Mouse (Mus musculus) CH12.LX (cell line): ENCODE measurements around the gene Kpna7. TPM values are rescaled to one million over a fixed set of nuclear protein-coding genes. Genes with fewer than 3 reads are reported as not detected.

Experiments
- DNase-seq: peaks from one replicate; pipeline ENCODE4 v3.0.0-alpha.2; 2013; ENCODE audit errors: extremely low read depth
- H3K27ac ChIP-seq: 2 replicates; pipeline ENCODE4 v1.5.1; 2012; ENCODE audit warnings: low read depth, mild to moderate bottlenecking, control low read depth, moderate library complexity; ENCODE audit not compliant: insufficient read depth
- H3K27me3 ChIP-seq: replicated peaks from 2 replicates; pipeline ENCODE3; 2012; ENCODE audit warnings: inconsistent platforms
- H3K36me3 ChIP-seq, 2 experiments: replicated peaks in 1 of 2; 2 replicates each; pipeline versions ENCODE3 to v1.6.1; 2012; ENCODE audit warnings: inconsistent platforms in 1 of 2, low read length in 1 of 2, mild to moderate bottlenecking in 1 of 2, mixed read lengths in 1 of 2, moderate library complexity in 1 of 2; ENCODE audit not compliant: control insufficient read depth in 1 of 2, insufficient read depth in 1 of 2
- H3K4me1 ChIP-seq, 2 experiments: 2 replicates each; pipeline ENCODE4 v1.6.1; 2012; ENCODE audit warnings: inconsistent platforms in 1 of 2, moderate library complexity in 1 of 2; ENCODE audit not compliant: insufficient read depth in 2 of 2, control insufficient read depth in 1 of 2
- H3K4me2 ChIP-seq: 2 replicates; pipeline ENCODE4 v1.6.1; 2012; ENCODE audit warnings: low read depth, mild to moderate bottlenecking, control low read depth; ENCODE audit not compliant: poor library complexity, insufficient read depth, severe bottlenecking
- H3K4me3 ChIP-seq, 3 experiments: fragments of 150-350 bp in 1 of 3; sonication (generic) in 1 of 3; replicated peaks in 1 of 3; 2 replicates each; pipeline versions ENCODE3 to v1.5.1; 2011 to 2012; ENCODE audit warnings: low read depth in 2 of 3, low read length in 2 of 3, mild to moderate bottlenecking in 2 of 3, moderate library complexity in 2 of 3, control low read depth in 1 of 3, improper control_type of control experiment in 1 of 3, inconsistent platforms in 1 of 3, mixed read lengths in 1 of 3; ENCODE audit not compliant: poor library complexity in 1 of 3
- H3K79me2 ChIP-seq: replicated peaks from 2 replicates; pipeline ENCODE4 v1.6.1; 2012; ENCODE audit warnings: mild to moderate bottlenecking, moderate library complexity; ENCODE audit not compliant: control insufficient read depth, poor library complexity, insufficient read depth, severe bottlenecking; ENCODE audit errors: extremely low read depth
- H3K9ac ChIP-seq: 2 replicates; pipeline ENCODE4 v1.6.1; 2012; ENCODE audit warnings: low read depth, mild to moderate bottlenecking, control low read depth, moderate library complexity; ENCODE audit not compliant: insufficient read depth
- H3K9me3 ChIP-seq: replicated peaks from 2 replicates; pipeline ENCODE3; 2012; ENCODE audit warnings: low read length, inconsistent platforms, mixed read lengths
- CHD2 ChIP-seq: IDR thresholded peaks from 2 replicates; pipeline ENCODE4 v1.6.1; 2011; ENCODE audit warnings: low read length, improper control_type of control experiment
- CTCF ChIP-seq, 2 experiments: IDR thresholded peaks in 1 of 2; conservative IDR thresholded peaks in 1 of 2; 2 replicates each; pipeline ENCODE4 v1.5.1; 2011 to 2012; ENCODE audit warnings: low read depth in 2 of 2, low read length in 2 of 2, improper control_type of control experiment in 1 of 2, inconsistent platforms in 1 of 2, mild to moderate bottlenecking in 1 of 2, moderate library complexity in 1 of 2
- E2F4 ChIP-seq: IDR thresholded peaks from 2 replicates; pipeline ENCODE4 v1.6.1; 2011; ENCODE audit warnings: low read depth, low read length, improper control_type of control experiment; ENCODE audit not compliant: insufficient replicate concordance
- GABPA ChIP-seq: IDR thresholded peaks from 2 replicates; pipeline ENCODE4 v1.6.1; 2012; ENCODE audit warnings: low read depth, low read length, improper control_type of control experiment, inconsistent platforms; ENCODE audit not compliant: insufficient replicate concordance
- IRF4 ChIP-seq: IDR thresholded peaks from 2 replicates; pipeline ENCODE4 v1.6.1; 2014; ENCODE audit warnings: low read depth, mild to moderate bottlenecking, inconsistent platforms, low read length, improper control_type of control experiment
- MYC ChIP-seq: IDR thresholded peaks from 2 replicates; pipeline ENCODE4 v1.6.1; 2011; ENCODE audit warnings: low read depth, mild to moderate bottlenecking, improper control_type of control experiment, low read length
- NELFE ChIP-seq: IDR thresholded peaks from 2 replicates; pipeline ENCODE4 v1.6.1; 2011; ENCODE audit warnings: low read depth, low read length, improper control_type of control experiment
- POLR2A ChIP-seq: IDR thresholded peaks from 2 replicates; pipeline ENCODE4 v1.6.1; 2011; ENCODE audit warnings: low read depth, mild to moderate bottlenecking, improper control_type of control experiment, low read length
- POLR2AphosphoS2 ChIP-seq: IDR thresholded peaks from 2 replicates; pipeline ENCODE4 v1.6.1; 2011; ENCODE audit warnings: low read depth, low read length, improper control_type of control experiment
- RCOR1 ChIP-seq: conservative IDR thresholded peaks from 2 replicates; pipeline ENCODE4 v1.6.1; 2012; ENCODE audit warnings: low read depth, mild to moderate bottlenecking, inconsistent platforms, low read length, improper control_type of control experiment
- SIN3A ChIP-seq: IDR thresholded peaks from 2 replicates; pipeline ENCODE4 v1.6.1; 2012; ENCODE audit warnings: low read length, improper control_type of control experiment, inconsistent platforms
- SMC3 ChIP-seq: IDR thresholded peaks from 2 replicates; pipeline ENCODE4 v1.6.1; 2011; ENCODE audit warnings: low read depth, low read length, improper control_type of control experiment
- TCF12 ChIP-seq: IDR thresholded peaks from 2 replicates; pipeline ENCODE4 v1.6.1; 2014; ENCODE audit warnings: low read depth, mild to moderate bottlenecking, inconsistent platforms, low read length, improper control_type of control experiment
- UBTF ChIP-seq: IDR thresholded peaks from 2 replicates; pipeline ENCODE4 v1.6.1; 2012; ENCODE audit warnings: low read depth, mild to moderate bottlenecking, inconsistent platforms, low read length, improper control_type of control experiment, moderate library complexity
- USF2 ChIP-seq: conservative IDR thresholded peaks from 2 replicates; pipeline ENCODE4 v1.6.1; 2011; ENCODE audit warnings: low read depth, low read length, improper control_type of control experiment
- ZKSCAN1 ChIP-seq: IDR thresholded peaks from 2 replicates; pipeline ENCODE4 v1.6.1; 2012; ENCODE audit warnings: low read depth, inconsistent platforms, low read length, improper control_type of control experiment, borderline replicate concordance
- ZMIZ1 ChIP-seq: IDR thresholded peaks from 2 replicates; pipeline ENCODE4 v1.6.1; 2012; ENCODE audit warnings: low read depth, mild to moderate bottlenecking, inconsistent platforms, low read length, improper control_type of control experiment
- ZNF384 ChIP-seq: IDR thresholded peaks from 2 replicates; pipeline ENCODE4 v1.6.1; 2012; ENCODE audit warnings: low read depth, low read length, improper control_type of control experiment, inconsistent platforms
- dilution Hi-C: fragments of 300-500 bp; cut with MboI; formaldehyde crosslinking; loops from 2 replicates; pipeline ENCODE4 v1.14.3; 2020; ENCODE audit warnings: low sequenced_read_pairs; ENCODE audit not compliant: extremely low pct_unique_long_range_greater_than_20kb, extremely low pct_ligation_motif_present
- in situ Hi-C: fragments of 300-500 bp; cut with MboI; formaldehyde crosslinking; loops from 3 replicates; pipeline ENCODE4 v1.14.3; 2019; ENCODE audit warnings: low sequenced_read_pairs, low pct_ligation_motif_present, low pct_unique_long_range_greater_than_20kb, mixed read lengths
- polyA plus RNA-seq: library from polyadenylated mRNA; unstranded; fragments of >175 nt; gene quantifications from 2 replicates; pipeline ENCODE4 v1.2.1, GENCODE M21; 2012; ENCODE audit warnings: low read depth; ENCODE audit not compliant: insufficient read length
- total RNA-seq, 2 experiments: library from RNA; depleted of rRNA; stranded (reverse); fragments of 300-350 nt in 1 of 2; fragments of >200 nt in 1 of 2; gene quantifications; 2 replicates each; pipeline ENCODE4 v1.2.3; 2012 to 2014

Gene Kpna7
- total and polyA plus RNA-seq, 3 experiments, result 0.26 TPM; not detected in 2

- no peak for TF ChIP-seq POLR2A
- no peak for TF ChIP-seq ZNF384
- no peak for TF ChIP-seq TCF12
- TF ChIP-seq E2F4, result no peak
- TF ChIP-seq POLR2AphosphoS2, result no peak
- no peak for TF ChIP-seq RCOR1
- TF ChIP-seq ZKSCAN1, result no peak
- TF ChIP-seq SIN3A, result no peak
- TF ChIP-seq CHD2, result no peak
- no peak for TF ChIP-seq IRF4
- no peak for TF ChIP-seq UBTF
- TF ChIP-seq NELFE, result no peak
- no peak for TF ChIP-seq ZMIZ1
- no peaks in the 10 kb centered on the region for H3K9me3 ChIP-seq
- dilution Hi-C loops (no loop called here), in situ Hi-C loops (no loop called here)
- no peaks in the 10 kb centered on the region for H3K27me3 ChIP-seq
- no peaks in the 10 kb centered on the region for H3K79me2 ChIP-seq
- H3K27ac ChIP-seq, result no peak overlapping the region
- H3K4me3 ChIP-seq, result no peak overlapping the region
- H3K36me3 ChIP-seq, result peaks cover 75 to 89% of the 10 kb centered on the region in 2 experiments
- H3K4me2 ChIP-seq, result no peak overlapping the region
- DNase-seq, result no peak
- H3K9ac ChIP-seq, result no peak overlapping the region
- no peaks in the 10 kb centered on the region for H3K4me1 ChIP-seq
Measured at GRCm38 (mm10) chr5:145100960-145101359, 17.1 kb upstream of the Kpna7 start.

GRCm38 (mm10) chr5:145098340-145098821 lies 14.6 kb upstream of the Kpna7 start:
- TF ChIP-seq SIN3A, result no peak
- no peak for TF ChIP-seq SMC3
- TF ChIP-seq CTCF (conservative IDR thresholded peaks at IDR 0.05 in 1 of 2, IDR thresholded peaks at IDR 0.05 in 1 of 2; ENCODE audit: low read depth in 2 of 2, low read length in 2 of 2), result no peak
- TF ChIP-seq MYC, result no peak
- no peak for TF ChIP-seq E2F4
- no peak for TF ChIP-seq CHD2
- no peak for TF ChIP-seq GABPA
- no peak for TF ChIP-seq USF2
- H3K4me1 ChIP-seq, result no peaks in the 10 kb centered on the region
- no peak overlapping the region for H3K27ac ChIP-seq
- H3K9me3 ChIP-seq, result no peaks in the 10 kb centered on the region
- no peak overlapping the region for H3K9ac ChIP-seq
- H3K79me2 ChIP-seq, result no peaks in the 10 kb centered on the region
- H3K4me2 ChIP-seq, result no peak overlapping the region
- no peak overlapping the region for H3K4me3 ChIP-seq
- H3K36me3 ChIP-seq, result peaks cover 69 to 87% of the 10 kb centered on the region in 2 experiments
- DNase-seq, result no peak
- in situ Hi-C loops, result no loop called here
- H3K27me3 ChIP-seq, result no peaks in the 10 kb centered on the region
- dilution Hi-C loops, result no loop called here
